Mouse (Mus musculus): ENCODE data around the gene Mtr. TPM values are rescaled to one million over a fixed set of nuclear protein-coding genes. Genes with fewer than 3 reads are reported as not detected.

Gene Mtr
- total and polyA plus RNA-seq, 3 experiments = 26.4 to 58.5 (median 48.7) TPM

DNA sequence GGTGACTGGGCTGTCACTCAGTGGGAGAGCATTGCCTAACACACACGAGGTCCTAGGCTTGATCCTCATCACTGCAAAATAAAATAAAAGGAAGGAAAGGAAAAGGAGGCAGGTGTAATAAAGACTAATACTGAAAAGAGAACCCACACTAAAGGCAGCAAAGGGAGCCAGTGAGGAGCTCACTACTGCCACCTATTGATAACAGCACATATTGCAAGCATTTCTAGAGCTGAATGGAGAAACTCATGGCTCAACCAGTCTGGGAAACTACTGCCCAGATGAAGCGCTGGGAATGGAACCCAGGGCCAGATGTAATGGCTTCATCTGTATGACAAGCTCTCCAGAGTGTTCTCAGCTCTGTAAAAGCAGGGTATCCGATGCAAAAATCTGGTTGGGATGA lies 15.0 kb upstream of the Mtr start:
- Histone ChIP-seq H3K4me1 (ENCODE audit: insufficient read depth, low read depth, low read length) (0 out of 2 replicates have a peak, but pooled peaks cover 3% of the 10 kb centered on the region), H3K4me3 (ENCODE audit: low read depth, low read length) (no peak overlapping the region), H3K27me3 (ENCODE audit: insufficient read depth, low read length) (peaks cover 44% of the 10 kb centered on the region), H3K9me3 (replicated peaks) (no peaks in the 10 kb centered on the region), H3K36me3 (replicated peaks) (no peaks in the 10 kb centered on the region)
- DNase-seq (ENCODE audit: low spot score) = peak; percentile 28
- peak; percentile 57 for ATAC-seq (ENCODE audit: extremely low read depth, insufficient number of reproducible peaks, low FRiP score, poor library complexity, severe bottlenecking)
- peak; percentile 80 for TF ChIP-seq CTCF (IDR thresholded peaks at IDR 0.05; ENCODE audit: low read depth, low read length)
- TF ChIP-seq POLR2AphosphoS5 (IDR thresholded peaks at IDR 0.05; ENCODE audit: insufficient replicate concordance, low read depth, low read length) = no peak

DNA sequence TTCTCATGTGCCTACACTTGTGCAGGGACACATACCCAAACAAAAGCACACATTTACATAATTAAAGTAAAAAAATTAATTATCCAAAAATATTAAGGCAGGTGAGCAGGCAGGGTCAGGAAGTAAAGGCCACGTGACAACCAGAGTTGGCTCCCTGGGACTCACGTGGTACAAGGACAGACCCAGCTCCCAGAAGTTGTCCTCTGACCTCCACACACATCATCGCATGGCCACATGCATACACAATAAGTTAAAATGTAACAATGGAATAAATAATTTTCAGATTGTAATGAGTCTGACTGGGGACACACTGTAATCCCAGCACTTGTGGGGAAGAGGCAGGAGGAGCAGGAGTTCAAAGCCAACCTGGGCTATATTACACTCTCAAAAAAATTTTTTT lies 10.1 kb upstream of the Mtr start:
- ATAC-seq (ENCODE audit: extremely low read depth, insufficient number of reproducible peaks, low FRiP score, poor library complexity, severe bottlenecking) (no peak), DNase-seq (ENCODE audit: low spot score) (no peak)
- 0 out of 2 replicates have a peak, but pooled peaks cover 2% of the 10 kb centered on the region for H3K9me3 ChIP-seq (replicated peaks)
- no peak overlapping the region for H3K4me3 ChIP-seq (ENCODE audit: low read depth, low read length)
- peaks cover 23% of the 10 kb centered on the region for H3K27me3 ChIP-seq (ENCODE audit: insufficient read depth, low read length)
- H3K4me1 ChIP-seq (ENCODE audit: insufficient read depth, low read depth, low read length) = peaks cover 3% of the 10 kb centered on the region; the same call in 1 of the 2 replicates
- no peaks in the 10 kb centered on the region for H3K36me3 ChIP-seq (replicated peaks)
- TF ChIP-seq GATA2 (IDR thresholded peaks at IDR 0.05; ENCODE audit: borderline replicate concordance, low read depth, low read length) (no peak), GATA1 (IDR thresholded peaks at IDR 0.05; ENCODE audit: borderline replicate concordance, low read length) (no peak), CTCF (IDR thresholded peaks at IDR 0.05; ENCODE audit: low read depth, low read length) (no peak), TAL1 (conservative IDR thresholded peaks at IDR 0.05; ENCODE audit: low read depth, low read length) (no peak), POLR2AphosphoS5 (IDR thresholded peaks at IDR 0.05; ENCODE audit: insufficient replicate concordance, low read depth, low read length) (no peak)

DNA sequence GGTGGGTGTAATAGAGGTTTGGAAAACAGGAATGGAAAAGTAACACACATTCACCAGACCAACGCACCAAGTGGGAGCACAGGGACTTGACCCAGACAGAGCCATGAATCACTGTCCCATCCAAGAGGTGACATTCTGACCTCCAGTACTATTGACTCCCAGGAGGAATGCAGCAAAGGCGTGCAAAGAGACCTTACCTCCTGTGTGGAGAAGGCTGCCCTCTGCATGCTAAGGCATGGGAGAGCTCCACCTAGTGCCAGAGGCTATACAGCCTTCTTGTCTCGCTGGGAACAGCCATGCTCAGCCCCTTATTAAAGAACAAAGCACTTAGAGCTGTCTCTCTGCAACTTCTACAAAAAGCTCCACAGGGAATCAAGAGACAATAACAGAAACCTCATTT lies 9.2 kb upstream of the Mtr start:
- H3K4me3 ChIP-seq (ENCODE audit: low read depth, low read length) = no peak overlapping the region
- 0 out of 2 replicates have a peak, but pooled peaks cover 2% of the 10 kb centered on the region for H3K9me3 ChIP-seq (replicated peaks)
- no peaks in the 10 kb centered on the region for H3K36me3 ChIP-seq (replicated peaks)
- ATAC-seq (ENCODE audit: extremely low read depth, insufficient number of reproducible peaks, low FRiP score, poor library complexity, severe bottlenecking) = no peak; the same call in 1 of the 2 replicates
- peaks cover 3% of the 10 kb centered on the region; the same call in 1 of the 2 replicates for H3K4me1 ChIP-seq (ENCODE audit: insufficient read depth, low read depth, low read length)
- TF ChIP-seq GATA2 (IDR thresholded peaks at IDR 0.05; ENCODE audit: borderline replicate concordance, low read depth, low read length) (no peak), TAL1 (conservative IDR thresholded peaks at IDR 0.05; ENCODE audit: low read depth, low read length) (no peak), CTCF (IDR thresholded peaks at IDR 0.05; ENCODE audit: low read depth, low read length) (no peak), POLR2AphosphoS5 (IDR thresholded peaks at IDR 0.05; ENCODE audit: insufficient replicate concordance, low read depth, low read length) (no peak), GATA1 (IDR thresholded peaks at IDR 0.05; ENCODE audit: borderline replicate concordance, low read length) (no peak)
- peaks cover 23% of the 10 kb centered on the region for H3K27me3 ChIP-seq (ENCODE audit: insufficient read depth, low read length)
- DNase-seq (ENCODE audit: low spot score) = no peak

DNA sequence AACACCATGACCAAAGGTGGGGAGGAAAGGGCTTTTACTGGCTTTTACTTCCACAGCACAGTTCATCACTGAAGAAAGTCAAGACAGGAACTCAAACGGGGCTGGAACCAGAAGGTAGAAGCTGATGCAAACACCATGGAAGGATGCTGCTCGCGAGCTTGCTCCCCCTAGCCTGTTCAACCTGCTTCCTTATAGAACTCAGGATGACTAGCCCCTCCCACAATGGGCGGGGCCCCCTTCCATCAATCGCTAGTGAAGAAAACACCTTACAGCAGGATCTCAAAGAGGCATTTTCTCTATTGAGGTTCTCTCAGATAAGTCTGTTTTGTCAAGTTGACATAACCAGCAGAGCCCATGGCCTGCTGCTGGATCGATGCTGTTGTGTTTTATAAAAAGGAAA lies 6.1 kb upstream of the Mtr start:
- no peak overlapping the region for H3K4me3 ChIP-seq (ENCODE audit: low read depth, low read length)
- peaks cover 9% of the 10 kb centered on the region for H3K27me3 ChIP-seq (ENCODE audit: insufficient read depth, low read length)
- H3K36me3 ChIP-seq (replicated peaks) = no peaks in the 10 kb centered on the region
- no peak for ATAC-seq (ENCODE audit: extremely low read depth, insufficient number of reproducible peaks, low FRiP score, poor library complexity, severe bottlenecking)
- H3K9me3 ChIP-seq (replicated peaks) = peaks cover 15% of the 10 kb centered on the region
- no peak for DNase-seq (ENCODE audit: low spot score)
- no peak for TF ChIP-seq GATA2 (IDR thresholded peaks at IDR 0.05; ENCODE audit: borderline replicate concordance, low read depth, low read length)
- TF ChIP-seq CTCF (IDR thresholded peaks at IDR 0.05; ENCODE audit: low read depth, low read length) = no peak
- TF ChIP-seq GATA1 (IDR thresholded peaks at IDR 0.05; ENCODE audit: borderline replicate concordance, low read length) = no peak
- TF ChIP-seq POLR2AphosphoS5 (IDR thresholded peaks at IDR 0.05; ENCODE audit: insufficient replicate concordance, low read depth, low read length) = no peak
- TF ChIP-seq TAL1 (conservative IDR thresholded peaks at IDR 0.05; ENCODE audit: low read depth, low read length) = no peak
- H3K4me1 ChIP-seq (ENCODE audit: insufficient read depth, low read depth, low read length) = peaks cover 6% of the 10 kb centered on the region; the same call in 1 of the 2 replicates

DNA sequence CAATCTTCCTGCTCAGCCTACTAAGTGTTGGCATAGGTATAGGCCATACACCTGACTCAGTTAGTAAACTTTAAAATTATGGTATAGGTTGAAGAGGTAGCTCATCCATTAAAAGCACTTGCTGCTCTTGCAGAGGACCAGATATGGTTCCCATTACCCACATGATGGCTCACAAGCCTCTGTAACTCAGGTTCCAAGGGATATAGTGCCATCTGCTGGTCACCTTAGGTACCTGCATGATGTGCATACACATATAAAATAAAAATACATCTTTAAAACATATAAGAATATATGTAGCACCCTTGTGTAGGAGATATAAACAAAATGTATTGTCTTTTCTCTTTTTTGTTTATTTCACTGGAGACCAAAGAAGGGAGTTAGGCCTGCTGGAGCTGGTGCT lies 3.6 kb upstream of the Mtr start:
- peaks cover 15% of the 10 kb centered on the region for H3K9me3 ChIP-seq (replicated peaks)
- ATAC-seq (ENCODE audit: extremely low read depth, insufficient number of reproducible peaks, low FRiP score, poor library complexity, severe bottlenecking) (no peak), DNase-seq (ENCODE audit: low spot score) (no peak)
- TF ChIP-seq CTCF (IDR thresholded peaks at IDR 0.05; ENCODE audit: low read depth, low read length) = no peak
- TF ChIP-seq GATA2 (IDR thresholded peaks at IDR 0.05; ENCODE audit: borderline replicate concordance, low read depth, low read length) = no peak
- TF ChIP-seq POLR2AphosphoS5 (IDR thresholded peaks at IDR 0.05; ENCODE audit: insufficient replicate concordance, low read depth, low read length) = no peak
- TF ChIP-seq GATA1 (IDR thresholded peaks at IDR 0.05; ENCODE audit: borderline replicate concordance, low read length) = no peak
- no peak for TF ChIP-seq TAL1 (conservative IDR thresholded peaks at IDR 0.05; ENCODE audit: low read depth, low read length)
- peaks cover 14% of the 10 kb centered on the region for H3K4me1 ChIP-seq (ENCODE audit: insufficient read depth, low read depth, low read length)
- no peaks in the 10 kb centered on the region for H3K36me3 ChIP-seq (replicated peaks)
- H3K4me3 ChIP-seq (ENCODE audit: low read depth, low read length) = no peak overlapping the region
- peaks cover 5% of the 10 kb centered on the region for H3K27me3 ChIP-seq (ENCODE audit: insufficient read depth, low read length)

DNA sequence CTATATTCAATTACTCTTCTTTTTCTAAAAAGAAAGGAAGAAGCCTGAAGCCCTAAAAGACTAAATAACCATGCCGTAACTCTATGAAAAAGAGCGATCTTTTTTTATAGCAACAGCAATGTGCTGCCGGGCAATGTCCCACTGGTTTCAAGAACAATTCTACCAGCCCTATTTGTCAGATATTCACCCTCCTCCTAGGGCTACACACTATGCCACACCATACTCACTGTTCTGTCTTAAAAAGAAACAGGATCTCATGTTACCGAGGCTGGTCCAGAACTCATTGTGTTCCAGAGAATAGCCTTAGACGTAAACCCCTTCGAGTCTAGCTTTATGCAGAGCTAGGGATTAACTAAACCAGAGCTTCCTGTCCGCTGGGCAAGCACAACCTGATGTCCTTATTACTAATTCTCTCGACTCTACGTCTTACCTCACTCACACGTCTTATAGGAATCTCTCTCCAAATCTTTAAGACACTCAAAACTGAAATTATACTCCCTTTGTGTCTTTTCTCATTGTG lies 982 bp downstream of the Mtr start:
- no peak for ATAC-seq (ENCODE audit: extremely low read depth, insufficient number of reproducible peaks, low FRiP score, poor library complexity, severe bottlenecking)
- Histone ChIP-seq H3K36me3 (replicated peaks) (peaks cover 26% of the 10 kb centered on the region), H3K4me3 (ENCODE audit: low read depth, low read length) (peak overlapping the region; percentile 85), H3K27me3 (ENCODE audit: insufficient read depth, low read length) (no peaks in the 10 kb centered on the region), H3K9me3 (replicated peaks) (peaks cover 13% of the 10 kb centered on the region), H3K4me1 (ENCODE audit: insufficient read depth, low read depth, low read length) (peaks cover 28% of the 10 kb centered on the region)
- DNase-seq (ENCODE audit: low spot score) = no peak
- no peak for TF ChIP-seq GATA2 (IDR thresholded peaks at IDR 0.05; ENCODE audit: borderline replicate concordance, low read depth, low read length)
- no peak for TF ChIP-seq CTCF (IDR thresholded peaks at IDR 0.05; ENCODE audit: low read depth, low read length)
- TF ChIP-seq GATA1 (IDR thresholded peaks at IDR 0.05; ENCODE audit: borderline replicate concordance, low read length) = no peak
- no peak for TF ChIP-seq TAL1 (conservative IDR thresholded peaks at IDR 0.05; ENCODE audit: low read depth, low read length)
- TF ChIP-seq POLR2AphosphoS5 (IDR thresholded peaks at IDR 0.05; ENCODE audit: insufficient replicate concordance, low read depth, low read length) = no peak
